Mouse (Mus musculus) common myeloid progenitor, adult 5-6 weeks (primary cell): ENCODE measurements around the gene Muc3a. TPM values are rescaled to one million over a fixed set of nuclear protein-coding genes. Genes with fewer than 3 reads are reported as not detected.

ENCODE experiments used
- ATAC-seq: replicated peaks from 2 replicates; pipeline ENCODE4 v1.8.0; 2016; ENCODE audit warnings: low read depth, mild to moderate bottlenecking, moderate TSS enrichment, inconsistent platforms; ENCODE audit not compliant: poor library complexity, severe bottlenecking
- total RNA-seq: library from RNA; stranded (forward); fragments of 200-1000, 187-1606 nt; gene quantifications from 2 replicates; pipeline ENCODE4 v1.2.3, GENCODE M21; 2017

Muc3a gene
- total RNA-seq: 0.82 TPM in 1 of 2 replicates, not detected in the other

- ATAC-seq: no peak
These were observed at the start of gene Muc3a for GRCm38 (mm10) chr5:137212289-137212688. TSS of gene Muc3a (minus strand) at chr5:137212389.

DNA sequence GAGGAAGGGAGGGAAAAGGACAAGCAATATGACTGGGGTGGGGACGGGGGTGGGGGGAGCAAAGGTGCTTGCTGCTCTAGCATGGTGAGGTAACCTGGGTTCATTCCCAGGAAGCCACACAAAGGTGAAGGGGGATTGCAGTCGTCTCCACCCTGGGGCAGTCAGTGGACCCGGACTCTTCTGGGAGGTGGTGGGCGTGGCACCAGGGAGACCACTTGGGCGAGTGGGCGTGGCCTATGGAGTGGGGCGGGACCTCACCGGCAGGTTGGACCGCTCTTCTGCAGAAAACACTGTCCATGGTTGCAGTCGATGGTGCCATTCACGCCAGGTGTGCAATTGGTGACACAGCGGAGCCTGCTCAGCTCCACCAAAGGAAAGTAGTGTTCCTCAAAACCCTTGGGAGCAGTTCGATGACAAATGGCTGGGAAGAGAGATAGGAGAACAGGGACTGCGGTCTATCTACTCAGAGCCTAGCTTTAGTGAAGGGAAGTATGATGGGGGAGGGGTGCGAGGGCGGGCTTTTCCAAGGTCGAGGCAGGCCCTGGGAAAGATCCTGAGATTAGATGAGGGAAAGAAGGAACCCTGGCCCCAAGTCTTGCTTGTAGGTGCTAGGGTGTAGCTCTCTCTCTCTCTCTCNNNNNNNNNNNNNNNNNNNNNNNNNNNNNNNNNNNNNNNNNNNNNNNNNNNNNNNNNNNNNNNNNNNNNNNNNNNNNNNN lies 917 bp downstream of the Muc3a start:
- ATAC-seq: no peak

DNA sequence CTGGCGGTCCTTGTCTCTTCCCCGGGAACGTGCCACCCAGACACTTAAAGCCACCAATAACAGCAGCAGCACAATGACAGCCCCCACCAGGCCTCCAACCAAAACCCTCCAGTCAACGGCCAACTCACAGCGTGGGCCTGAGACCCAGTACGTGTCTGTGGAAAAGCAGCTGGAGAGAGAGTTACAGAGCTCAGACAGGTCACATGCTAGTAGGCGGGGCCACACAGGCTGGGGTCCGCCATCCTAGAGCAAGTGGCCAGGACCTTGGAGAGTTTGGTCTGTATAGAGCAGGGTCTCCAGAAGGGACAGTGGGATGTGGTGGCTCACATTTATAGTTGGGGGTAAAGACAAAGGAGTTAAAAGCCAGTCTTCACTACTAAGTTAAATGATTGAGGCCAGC lies 1.5 kb downstream of the Muc3a start:
- no peak for ATAC-seq

- no peak for ATAC-seq
These were observed 6.9 kb downstream of the Muc3a start for GRCm38 (mm10) chr5:137205301-137205700.

- peak; percentile 78 for ATAC-seq
These were observed 17.6 kb downstream of the Muc3a start for GRCm38 (mm10) chr5:137194488-137195120.

DNA sequence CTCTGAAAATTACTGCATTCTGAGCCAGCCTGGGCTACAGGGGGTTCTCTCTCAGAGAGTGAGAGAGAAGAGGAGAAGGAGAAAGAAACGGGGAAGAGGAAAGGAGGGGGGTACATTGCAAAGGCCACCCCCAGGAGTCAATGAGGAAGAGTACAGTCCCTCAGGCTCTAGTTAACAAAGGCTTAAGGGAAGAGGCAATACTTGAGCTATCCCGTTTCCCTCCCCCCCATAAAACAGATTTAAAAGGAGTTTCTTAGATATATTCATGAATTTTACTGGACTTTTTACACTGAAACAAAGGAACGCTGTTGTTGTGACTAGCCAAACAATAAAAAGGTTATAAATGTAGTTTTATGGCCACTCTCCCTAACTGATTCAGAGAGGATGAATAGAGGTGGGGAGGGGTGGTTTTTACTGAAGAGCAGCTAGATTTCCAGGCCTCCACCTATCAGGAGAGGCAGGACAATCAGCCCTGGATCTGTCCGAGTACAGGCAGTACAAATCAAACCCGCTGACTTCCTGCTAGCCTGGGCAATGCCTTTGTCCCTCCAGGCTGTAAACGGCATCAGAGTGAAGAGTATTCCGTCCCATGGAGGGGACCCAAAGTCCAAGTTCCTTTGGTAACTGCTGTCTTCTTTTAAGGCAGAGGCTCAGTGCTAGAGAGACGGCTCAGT lies 18.8 kb downstream of the Muc3a start:
- no peak for ATAC-seq

DNA sequence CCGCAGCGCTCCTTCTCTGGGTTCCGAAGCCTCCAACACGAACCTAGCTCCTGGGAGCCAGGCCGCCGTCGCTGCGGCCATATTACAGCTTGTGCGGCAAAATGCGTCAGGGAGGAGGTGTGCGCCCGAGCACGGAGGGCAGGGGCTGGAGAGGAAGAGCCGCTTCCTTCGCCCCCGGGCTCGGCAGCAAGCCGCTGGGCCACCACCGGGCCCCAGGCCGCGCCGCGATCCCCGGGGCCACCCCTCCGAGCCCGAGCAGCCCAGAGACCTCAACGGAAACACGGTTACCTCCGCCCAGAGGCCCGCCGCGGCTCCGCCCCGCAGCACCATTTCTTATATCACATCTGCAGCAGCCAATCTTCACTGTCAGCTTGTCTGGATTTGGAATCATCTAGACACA lies 22.9 kb downstream of the Muc3a start:
- peak; percentile 86 for ATAC-seq

DNA sequence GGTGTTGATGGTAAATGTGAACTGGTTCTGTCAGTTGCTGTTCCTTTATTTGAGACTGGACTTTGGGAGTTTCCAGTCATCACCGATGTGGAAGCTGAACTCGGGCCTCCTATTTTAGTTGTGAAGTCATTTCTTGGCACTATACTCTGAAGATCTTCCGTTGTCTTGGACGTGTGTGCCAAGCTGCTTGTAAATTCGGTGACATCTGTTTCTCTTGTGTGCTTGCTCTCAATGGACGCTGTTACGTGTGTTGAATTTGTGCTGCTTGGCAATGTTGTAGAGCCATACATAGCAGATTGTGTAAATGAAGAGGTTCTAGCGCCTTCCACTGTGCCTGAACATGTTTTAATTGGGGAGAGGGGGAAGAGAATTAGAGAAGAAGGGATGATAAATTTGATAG lies 26.8 kb downstream of the Muc3a start:
- ATAC-seq: no peak

DNA sequence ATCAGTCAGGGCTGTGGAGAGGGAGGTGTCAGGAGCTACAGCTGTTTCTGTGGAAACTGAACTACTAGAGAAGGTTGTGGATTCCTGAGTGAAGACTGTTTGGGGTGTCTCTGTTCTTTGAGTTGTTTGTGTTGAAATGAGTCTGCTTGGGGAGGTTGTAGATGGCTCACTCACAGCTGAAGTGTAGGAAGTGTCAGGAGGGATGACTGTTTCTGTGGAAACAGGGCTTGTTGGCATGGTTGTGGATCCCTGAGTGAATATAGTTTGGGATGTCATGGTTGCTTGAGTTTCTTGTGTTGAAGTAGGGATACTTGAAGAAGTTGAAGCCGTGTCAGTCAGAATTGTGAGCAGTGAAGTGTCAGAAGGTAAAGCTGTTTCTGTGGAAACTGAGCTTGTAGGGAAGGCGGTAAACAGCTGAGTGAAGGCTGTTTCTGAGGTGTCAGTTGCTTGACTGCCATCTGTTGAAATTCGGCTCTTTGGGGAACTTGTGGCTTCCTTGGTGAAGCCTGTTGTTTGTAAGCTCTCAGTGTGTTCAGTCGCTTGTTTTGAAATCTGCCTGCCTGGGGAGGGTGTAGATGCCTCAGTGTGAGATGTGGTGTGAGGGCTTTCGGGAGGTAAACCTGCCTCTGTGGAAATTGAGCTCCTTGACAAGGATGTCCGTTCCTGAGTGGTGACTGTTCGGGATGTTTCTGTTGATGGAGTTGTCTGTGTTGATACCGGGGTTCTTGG lies 32.4 kb downstream of the Muc3a start:
- peak; percentile 93 for ATAC-seq

DNA sequence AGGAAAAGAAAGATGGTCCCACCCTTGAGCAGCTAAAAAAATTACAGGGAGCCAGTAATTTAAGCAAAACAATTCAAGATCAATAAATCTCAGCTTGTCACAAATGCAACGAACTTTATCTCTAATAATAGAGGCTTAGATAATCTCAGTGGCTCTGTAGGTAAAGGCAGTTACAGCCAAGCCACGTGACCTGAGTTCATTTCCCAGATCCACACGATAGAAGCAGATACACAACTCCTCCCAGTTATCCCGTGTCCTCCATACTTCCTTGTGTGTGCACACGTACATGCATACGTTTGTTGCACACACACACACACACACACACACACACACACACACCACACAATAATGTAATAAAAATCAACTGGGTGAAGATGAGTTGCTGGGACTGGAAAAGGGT lies 38.2 kb downstream of the Muc3a start:
- ATAC-seq: no peak

DNA sequence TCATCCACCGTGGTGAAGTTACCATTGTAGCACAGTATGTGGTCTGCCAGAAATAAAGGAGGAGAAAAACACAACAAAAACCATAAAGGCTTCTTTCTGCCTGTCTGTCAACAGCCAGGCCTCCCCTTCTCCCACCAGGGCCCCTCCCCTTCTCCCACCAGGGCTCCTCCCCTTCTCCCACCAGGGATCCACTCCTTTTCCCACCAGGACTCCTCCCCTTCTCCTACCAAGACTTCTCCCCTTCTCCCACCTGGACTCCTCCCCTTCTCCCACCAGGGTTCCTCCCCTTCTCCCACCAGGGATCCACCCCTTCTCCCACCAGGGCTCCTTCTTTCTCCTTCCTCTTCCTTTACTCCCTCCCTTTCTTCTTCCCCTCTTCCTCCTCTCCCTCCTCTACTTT lies 39.6 kb downstream of the Muc3a start:
- ATAC-seq: no peak

DNA sequence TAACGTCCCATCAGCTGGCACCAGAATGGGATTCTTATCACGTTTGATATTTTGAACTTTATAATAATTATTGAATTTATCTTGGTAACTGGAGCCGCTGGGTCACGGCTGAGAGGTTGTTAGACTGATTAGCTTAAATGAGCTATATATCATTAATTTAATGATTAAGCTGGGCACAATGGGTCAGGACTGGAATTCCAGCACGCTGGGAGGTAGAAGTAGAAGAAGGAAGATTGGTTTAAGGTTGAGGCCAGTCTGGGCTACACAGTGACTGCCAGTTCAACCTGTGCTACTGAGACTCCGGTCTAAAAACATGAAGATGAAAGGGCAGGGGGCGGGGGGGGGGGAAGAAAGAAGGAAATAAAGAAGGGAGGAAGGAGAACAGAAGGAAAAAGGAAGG lies 40.7 kb downstream of the Muc3a start:
- no peak for ATAC-seq

- ATAC-seq: no peak
These were observed 41.3 kb downstream of the Muc3a start for GRCm38 (mm10) chr5:137170836-137171380.

GRCm38 (mm10) chr5:137167539-137167938 lies 44.6 kb downstream of the Muc3a start:
- ATAC-seq: no peak

DNA sequence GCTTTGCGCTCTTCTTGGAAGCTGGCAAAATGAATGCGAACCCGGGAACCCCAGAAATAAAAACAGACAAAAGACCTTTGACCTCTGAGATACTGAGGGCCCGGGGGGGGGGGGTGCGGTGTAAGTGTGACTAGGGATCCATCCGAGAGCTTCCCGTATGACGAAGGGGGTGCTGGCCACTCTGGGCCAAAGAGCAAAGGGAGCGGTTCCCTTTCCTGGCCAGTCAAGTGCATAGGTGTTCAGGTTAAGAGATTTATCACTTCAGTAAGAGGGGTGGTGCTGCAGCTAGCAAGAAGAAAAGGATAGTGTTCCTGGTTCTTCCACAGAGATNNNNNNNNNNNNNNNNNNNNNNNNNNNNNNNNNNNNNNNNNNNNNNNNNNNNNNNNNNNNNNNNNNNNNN lies 46.2 kb downstream of the Muc3a start:
- no peak for ATAC-seq

DNA sequence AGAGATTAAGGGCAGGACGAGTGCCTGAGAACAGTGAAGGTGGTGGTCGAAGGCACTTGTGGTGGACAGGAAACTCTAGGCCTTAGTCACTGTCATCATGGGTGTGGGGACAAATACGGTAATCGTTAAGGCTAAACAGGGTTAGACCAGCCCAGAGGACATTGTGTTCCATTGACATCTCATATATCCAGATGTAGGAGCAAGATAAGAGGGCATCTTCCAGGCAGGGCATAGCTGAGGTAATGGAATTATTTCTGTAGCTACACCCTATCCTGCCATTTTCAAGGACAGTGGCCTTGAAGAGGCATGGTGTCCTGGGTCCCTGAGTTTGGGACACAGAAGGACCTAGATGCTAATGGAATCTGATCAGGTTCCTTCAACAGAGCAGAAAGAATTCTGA lies 50.3 kb downstream of the Muc3a start:
- no peak for ATAC-seq

GRCm38 (mm10) chr5:137159461-137159860 lies 52.7 kb downstream of the Muc3a start:
- ATAC-seq: peak; percentile 99
